Mouse (Mus musculus) adrenal gland (tissue): ENCODE measurements around the gene Fbxo21.

Experiments
- intact Hi-C: fragments of 180-260 bp; cut with DNase I; formaldehyde crosslinking; loops from one replicate; pipeline ENCODE4 v1.15.1; 2025
- long read RNA-seq, 2 experiments: library from polyadenylated mRNA; unstranded; transcript quantifications; one replicate each; pipeline ENCODE4 v2.0.0; 2020; ENCODE audit warnings: borderline replicate concordance in 1 of 2; ENCODE audit not compliant: insufficient replicate concordance in 1 of 2

The Fbxo21 gene
- long read RNA-seq, experiment 1, transcript Fbxo21-203 (4 exons, 1,971 nt): minor isoform, 6 of 31 reads
- long read RNA-seq, experiment 1, transcript Fbxo21-206 (12 exons, 3,959 nt): minor isoform, 6 of 31 reads
- long read RNA-seq, experiment 1, transcript Fbxo21-201 (12 exons, 3,883 nt): major isoform, 14 of 31 reads
- long read RNA-seq, experiment 1, partial matches to known transcripts: 1 of 31 reads
- long read RNA-seq, experiment 1, other reads (novel, unspliced or antisense): 4 of 31 reads
- long read RNA-seq, experiment 2, transcript Fbxo21-203 (4 exons, 1,971 nt): minor isoform, 7 of 34 reads
- long read RNA-seq, experiment 2, transcript Fbxo21-201 (12 exons, 3,883 nt): major isoform, 10 of 34 reads
- long read RNA-seq, experiment 2, partial matches to known transcripts: 14 of 34 reads
- long read RNA-seq, experiment 2, other reads (novel, unspliced or antisense): 0 of 34 reads

GRCm38 (mm10) chr5:117976657-117977500 is at the start of gene Fbxo21:
Gene Fbxo21, plus strand, starts transcription at chr5:117976730.
- intact Hi-C loops: no loop called here

- intact Hi-C loops: no loop called here
Measured at GRCm38 (mm10) chr5:117928553-117928952, 48.0 kb upstream of the Fbxo21 start.

- intact Hi-C loops: loop anchor here (5.0 kb wide), 3 partner anchors 95 to 425 kb away; no protein-coding TSS in a partner anchor
Measured at GRCm38 (mm10) chr5:117932222-117932621, 44.3 kb upstream of the Fbxo21 start.

GRCm38 (mm10) chr5:117932862-117933261 is 43.7 kb upstream of the Fbxo21 start:
- intact Hi-C loops: loop anchor here (5.0 kb wide), 3 partner anchors 96 to 426 kb away; no protein-coding TSS in a partner anchor

GRCm38 (mm10) chr5:117936346-117936745 is 40.2 kb upstream of the Fbxo21 start:
- intact Hi-C loops: loop anchor here (5.0 kb wide), 1 partner anchor 66 kb away; no protein-coding TSS in a partner anchor

- intact Hi-C loops: loop anchor here (5.0 kb wide), 1 partner anchor 65 kb away; no protein-coding TSS in a partner anchor
Measured at GRCm38 (mm10) chr5:117937186-117937585, 39.3 kb upstream of the Fbxo21 start.

- intact Hi-C loops: loop anchor here (5.0 kb wide), 1 partner anchor 64 kb away; no protein-coding TSS in a partner anchor
Measured at GRCm38 (mm10) chr5:117938182-117938581, 38.3 kb upstream of the Fbxo21 start.

- intact Hi-C loops: loop anchor here (5.0 kb wide), 1 partner anchor 63 kb away; no protein-coding TSS in a partner anchor
Measured at GRCm38 (mm10) chr5:117939402-117939801, 37.1 kb upstream of the Fbxo21 start.

- intact Hi-C loops: no loop called here
Measured at GRCm38 (mm10) chr5:117941552-117941951, 35.0 kb upstream of the Fbxo21 start.

GRCm38 (mm10) chr5:117946605-117947004 is 29.9 kb upstream of the Fbxo21 start:
- intact Hi-C loops: loop anchor here (5.0 kb wide), 2 partner anchors 329 to 439 kb away; no protein-coding TSS in a partner anchor

- intact Hi-C loops: loop anchor here (5.0 kb wide), 2 partner anchors 332 to 442 kb away; no protein-coding TSS in a partner anchor
Measured at GRCm38 (mm10) chr5:117949393-117949792, 27.1 kb upstream of the Fbxo21 start.

GRCm38 (mm10) chr5:117953893-117954292 is 22.6 kb upstream of the Fbxo21 start:
- intact Hi-C loops: no loop called here

- intact Hi-C loops: no loop called here
Measured at GRCm38 (mm10) chr5:117954429-117954828, 22.1 kb upstream of the Fbxo21 start.

GRCm38 (mm10) chr5:117955675-117956420 is 20.7 kb upstream of the Fbxo21 start:
- intact Hi-C loops: no loop called here

GRCm38 (mm10) chr5:117964750-117965149 is 11.8 kb upstream of the Fbxo21 start:
- intact Hi-C loops: no loop called here

- intact Hi-C loops: no loop called here
Measured at GRCm38 (mm10) chr5:117966956-117967355, 9.6 kb upstream of the Fbxo21 start.

- intact Hi-C loops: no loop called here
Measured at GRCm38 (mm10) chr5:117967659-117968069, 8.9 kb upstream of the Fbxo21 start.

- intact Hi-C loops: no loop called here
Measured at GRCm38 (mm10) chr5:117969681-117970427, 6.7 kb upstream of the Fbxo21 start.

GRCm38 (mm10) chr5:117976263-117976656 is 270 bp upstream of the Fbxo21 start:
- intact Hi-C loops: no loop called here
